Mouse (Mus musculus) right cerebral cortex, postnatal 25 days (tissue): Measurements from ENCODE around the gene Sox6.

ENCODE experiments used
- DNase-seq: peaks from one replicate; pipeline ENCODE4 v3.0.0; 2022

Gene Sox6

GRCm38 (mm10) chr7:115734137-115734536, 304.5 kb downstream of the Sox6 start:
- no peak for DNase-seq

- DNase-seq: no peak
Observed at GRCm38 (mm10) chr7:115732824-115733223, 305.8 kb downstream of the Sox6 start.

- no peak for DNase-seq
Observed at GRCm38 (mm10) chr7:115726776-115727175, 311.8 kb downstream of the Sox6 start.

DNA sequence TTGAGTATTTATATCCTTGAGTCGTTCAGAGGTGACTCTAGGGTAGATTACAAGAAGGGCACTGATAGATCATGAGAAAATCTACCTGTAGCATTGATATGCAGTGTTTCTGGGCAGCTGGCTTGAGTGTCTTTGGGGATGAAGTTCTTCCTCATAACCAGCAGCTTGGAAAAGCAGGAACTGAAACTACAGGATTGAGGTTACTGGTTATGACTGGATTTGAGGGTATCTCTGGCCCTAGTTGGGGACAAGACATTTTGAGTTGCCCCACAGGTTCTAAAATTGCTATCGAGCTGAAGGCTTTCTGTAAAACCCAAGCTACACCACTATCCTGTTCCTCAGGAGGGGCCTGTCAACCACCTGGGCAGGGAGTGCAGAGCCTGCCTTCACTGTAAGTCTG, 314.2 kb downstream of the Sox6 start:
- no peak for DNase-seq

DNA sequence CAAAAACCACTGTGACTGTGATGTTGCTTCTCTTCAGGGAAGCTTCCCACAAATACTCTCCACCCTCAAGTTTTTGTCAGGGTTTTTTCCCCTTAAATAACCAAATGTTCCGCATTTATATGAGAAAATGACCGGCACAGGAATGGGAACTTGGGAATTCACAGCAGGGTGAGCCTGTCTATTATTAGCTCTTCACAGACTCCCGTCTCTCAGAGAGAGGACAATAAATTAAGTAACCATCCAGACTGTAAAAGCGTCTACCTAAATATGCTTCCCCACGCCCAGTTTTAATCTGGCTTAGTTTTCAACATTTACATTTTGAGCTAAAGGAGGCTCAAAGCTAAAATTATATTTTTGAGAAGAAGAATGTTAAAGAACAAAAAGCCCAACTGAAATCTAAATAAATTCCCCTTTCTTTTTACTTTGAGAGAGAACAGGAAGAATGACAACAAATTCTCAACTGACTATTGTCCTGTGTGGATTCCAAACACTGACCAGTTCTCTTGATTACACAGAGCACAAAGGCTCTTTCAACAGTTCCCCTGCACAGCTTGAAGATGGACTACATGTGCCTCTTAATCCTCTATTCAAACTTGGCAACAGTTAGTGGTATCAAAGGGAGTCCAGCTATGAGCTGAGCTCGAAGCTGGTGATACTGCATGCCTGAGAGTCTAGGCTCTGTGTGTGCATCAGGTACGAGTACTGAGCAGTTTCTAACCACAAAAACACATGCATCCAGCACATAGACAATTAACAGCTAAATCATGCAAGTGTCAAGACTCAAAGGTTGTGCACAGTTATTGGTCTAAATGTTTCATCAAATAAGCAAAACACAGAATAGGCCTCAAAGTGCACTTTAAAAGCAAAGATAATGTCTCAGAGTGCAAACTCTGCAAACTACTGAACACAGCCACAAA, 316.7 kb downstream of the Sox6 start:
- DNase-seq: no peak

GRCm38 (mm10) chr7:115719791-115720190, 318.8 kb downstream of the Sox6 start:
- no peak for DNase-seq

DNA sequence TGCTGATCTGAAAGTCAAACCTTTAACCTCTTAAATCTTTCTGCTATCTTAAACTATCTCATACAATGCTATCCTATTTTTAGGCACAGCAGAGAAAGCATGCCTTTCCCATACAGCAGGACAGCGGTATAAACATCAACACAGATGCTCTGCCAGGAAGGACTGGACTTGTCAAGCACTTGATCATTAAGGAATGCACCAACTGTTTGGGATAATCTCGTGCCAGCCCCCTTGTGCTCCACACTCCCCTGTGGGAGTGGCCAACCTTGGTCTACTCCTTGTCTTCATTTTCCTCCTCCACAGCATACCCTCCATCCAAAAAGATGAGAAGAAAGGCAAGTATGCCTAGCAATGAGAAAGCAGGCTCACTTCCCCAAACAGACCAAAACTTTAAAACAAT, 332.5 kb downstream of the Sox6 start:
- no peak for DNase-seq

DNA sequence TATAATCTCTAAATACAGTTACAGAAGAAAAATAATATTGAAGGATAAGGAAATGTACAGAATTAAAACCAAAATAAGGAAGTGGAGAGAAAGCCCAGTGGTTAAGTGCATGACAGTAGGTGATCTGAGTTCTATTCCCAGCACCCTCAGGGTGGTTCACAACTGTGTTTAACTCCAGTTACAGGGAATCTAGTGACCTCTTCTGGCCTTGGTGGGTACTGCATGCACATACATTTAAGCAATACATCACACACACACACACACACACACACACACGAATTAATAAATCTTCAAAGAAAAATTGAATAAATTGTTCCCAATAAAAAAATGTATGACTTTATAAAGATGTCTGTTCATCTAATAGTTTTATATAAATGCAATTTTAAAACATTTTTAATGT, 340.5 kb downstream of the Sox6 start:
- no peak for DNase-seq

DNA sequence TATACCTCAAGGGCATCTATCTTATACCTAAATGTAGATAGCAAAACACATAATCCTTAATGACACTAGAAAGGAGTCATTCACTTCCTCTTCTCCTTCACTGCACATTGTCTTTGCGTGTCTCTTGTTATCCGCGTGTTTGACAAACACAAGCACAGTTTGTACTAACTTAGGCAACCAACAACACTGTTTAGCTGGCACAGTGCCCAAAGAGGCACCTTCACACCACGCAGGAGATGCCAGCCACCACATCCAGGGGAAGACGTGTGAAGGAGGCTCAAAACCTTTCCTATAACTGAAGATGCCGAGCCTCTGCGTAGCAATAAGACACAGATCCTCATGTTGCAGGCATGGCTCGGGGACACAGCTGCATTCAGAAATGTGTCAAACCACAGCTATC, 345.4 kb downstream of the Sox6 start:
- DNase-seq: no peak

DNA sequence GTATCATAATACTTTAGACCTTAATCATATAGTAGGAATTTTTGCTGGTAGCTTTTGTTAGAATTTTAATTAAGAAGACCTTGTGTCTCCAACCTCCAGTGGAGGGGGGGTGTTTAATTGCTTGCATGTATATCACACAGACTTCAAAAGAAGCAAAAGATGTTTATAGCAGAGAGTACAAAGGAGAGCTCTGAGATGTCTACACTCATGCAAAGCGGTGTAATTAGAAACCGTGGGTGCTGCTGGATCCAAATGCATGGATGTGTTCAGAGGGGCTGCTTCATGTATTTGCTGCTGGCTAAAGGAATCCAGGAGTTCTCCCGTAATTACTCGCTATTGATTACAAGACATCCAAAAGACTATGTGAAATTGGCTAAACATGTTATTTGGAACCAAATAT, 347.5 kb downstream of the Sox6 start:
- DNase-seq: no peak

DNA sequence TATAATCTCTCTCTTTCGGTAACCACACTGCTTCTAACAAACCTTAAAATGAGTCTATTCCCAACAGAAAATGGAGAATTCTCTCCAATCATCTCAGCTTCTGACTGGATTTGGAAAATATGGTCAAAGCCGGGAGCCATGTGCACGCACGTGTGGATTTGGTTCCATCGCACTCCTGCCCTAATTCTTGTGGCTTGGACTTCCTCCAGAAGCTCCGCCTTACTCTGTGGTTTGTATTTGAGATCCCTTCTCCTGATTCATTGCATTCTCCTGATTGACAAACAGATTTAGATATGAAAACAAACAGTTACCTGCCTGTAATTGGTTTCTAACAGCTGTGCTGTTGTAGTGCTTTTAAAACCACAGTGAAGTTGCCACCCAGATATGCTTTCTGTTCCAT, 351.9 kb downstream of the Sox6 start:
- no peak for DNase-seq

DNA sequence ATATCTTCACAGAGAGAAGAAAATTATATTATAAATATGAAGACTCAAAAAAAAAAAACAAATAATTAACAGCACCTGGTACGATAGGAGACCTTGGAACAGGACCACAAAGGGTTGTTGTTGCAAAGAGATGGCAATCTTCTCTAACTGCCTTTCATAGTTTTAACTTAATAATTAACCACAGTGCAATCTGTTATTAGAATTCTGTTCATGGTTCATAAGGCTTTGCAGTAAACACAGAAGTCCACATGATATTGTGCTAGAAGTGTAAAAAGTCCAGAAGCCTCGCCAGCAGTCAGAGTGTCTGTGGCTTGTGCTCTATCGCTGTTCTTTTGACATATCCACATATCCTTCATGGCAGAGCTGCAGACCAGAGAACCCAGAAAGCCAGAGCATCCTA, 354.5 kb downstream of the Sox6 start:
- DNase-seq: no peak

DNA sequence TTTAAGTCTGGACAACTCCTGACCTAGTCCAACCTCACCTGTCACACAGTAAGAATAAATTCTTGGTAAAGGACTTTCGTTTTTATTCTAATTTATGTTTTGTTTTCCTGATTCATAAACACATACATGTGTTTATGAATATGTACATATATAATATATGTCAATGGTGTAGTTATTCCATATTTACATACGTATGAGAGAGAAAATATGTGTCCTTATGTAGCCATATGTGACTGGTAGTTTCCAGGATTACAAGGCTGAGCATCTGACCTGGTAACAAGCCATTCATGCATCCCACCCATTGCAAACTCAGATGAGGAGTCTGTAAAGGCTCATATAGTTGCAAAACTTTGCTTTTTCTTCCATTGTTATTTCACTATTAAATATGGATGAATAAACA, 366.8 kb downstream of the Sox6 start:
- DNase-seq: no peak

- no peak for DNase-seq
Observed at GRCm38 (mm10) chr7:115671272-115671671, 367.3 kb downstream of the Sox6 start.

DNA sequence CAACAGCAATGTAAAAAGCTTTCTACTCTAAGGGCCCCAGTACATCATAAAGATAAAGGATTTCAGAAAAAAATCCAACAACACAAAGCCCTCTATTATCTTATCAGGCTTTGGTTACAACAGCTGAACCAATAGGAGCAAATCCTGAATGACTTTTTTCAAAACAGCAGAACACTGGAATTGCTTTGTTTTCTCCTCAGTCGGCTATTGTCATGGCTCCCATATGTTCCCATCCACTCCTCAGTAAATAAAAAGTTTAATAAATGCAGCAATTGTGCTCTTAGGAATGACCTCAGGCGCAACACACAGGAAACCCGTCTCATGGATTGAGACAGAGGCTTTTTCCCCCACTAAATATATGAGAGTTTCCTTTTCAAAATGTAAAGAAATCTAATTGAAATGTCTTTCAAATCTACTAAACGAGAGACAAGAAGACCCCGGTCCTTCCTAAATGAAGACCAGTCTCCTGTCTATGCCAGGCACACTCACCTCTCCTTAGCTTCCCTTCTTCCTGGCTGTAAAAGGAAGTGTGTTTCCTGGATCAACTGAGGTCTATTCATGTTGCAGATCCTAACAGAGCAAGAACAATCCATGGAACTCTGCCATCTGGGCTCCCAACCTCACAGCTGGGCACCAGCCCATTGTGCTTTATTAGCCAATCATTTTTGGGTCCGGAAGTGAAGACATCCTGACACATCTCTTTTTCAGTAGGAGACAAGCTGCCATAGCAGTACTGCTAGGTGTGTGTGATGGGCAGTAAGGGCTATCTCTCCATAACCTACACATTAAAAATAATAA, 369.2 kb downstream of the Sox6 start:
- DNase-seq: no peak

DNA sequence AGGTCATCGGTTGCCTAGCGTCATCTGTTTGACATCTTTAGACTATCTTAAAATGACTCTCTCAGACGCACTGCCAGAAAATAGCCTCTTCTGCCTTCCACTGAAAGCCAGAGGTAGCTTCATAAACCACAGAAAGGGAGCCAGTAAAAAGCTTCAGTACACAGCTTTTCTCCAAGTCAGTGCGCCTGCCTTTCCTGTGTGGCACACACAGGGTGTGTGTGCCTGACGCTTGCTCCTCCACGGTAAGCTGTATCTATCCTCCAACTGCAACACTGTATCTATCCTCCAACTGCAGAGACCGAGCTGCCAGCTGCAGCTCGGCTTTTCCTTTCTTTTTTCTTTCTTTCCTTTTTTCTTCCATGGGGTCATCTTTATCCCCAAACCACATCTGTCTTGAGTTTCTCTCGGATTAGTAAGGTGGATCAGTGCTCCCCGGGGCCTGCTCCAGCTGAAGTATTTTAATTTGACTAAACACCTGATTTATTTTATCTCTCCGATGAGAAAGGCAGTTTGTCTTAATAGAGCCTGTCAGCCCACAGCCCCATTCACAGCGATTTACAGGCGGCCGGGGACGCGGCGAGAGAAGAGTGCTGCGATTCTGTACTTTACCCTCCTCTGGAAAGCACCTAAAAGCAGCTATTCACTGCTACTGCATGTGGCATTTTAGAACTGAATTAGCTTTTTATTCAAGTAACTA, 371.8 kb downstream of the Sox6 start:
- DNase-seq: no peak

DNA sequence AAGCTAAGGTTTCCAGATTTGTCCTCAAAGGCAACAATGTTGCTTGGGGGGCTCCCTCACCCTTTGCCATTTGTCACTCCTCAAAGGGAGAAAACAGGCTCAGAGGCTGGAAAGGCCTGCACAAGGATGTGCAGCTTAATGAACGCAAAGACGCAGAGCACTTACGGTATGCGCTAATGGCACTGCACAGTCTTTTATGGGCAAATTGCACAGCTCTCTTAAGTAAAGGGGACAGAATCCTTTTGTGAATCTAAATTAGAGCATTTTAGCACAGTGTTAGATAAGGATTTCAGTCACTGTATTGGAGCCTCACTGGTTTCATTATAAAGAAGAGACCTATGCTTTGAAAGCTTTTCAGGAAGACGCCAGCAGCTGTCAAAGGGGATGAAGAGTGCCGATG, 375.2 kb downstream of the Sox6 start:
- DNase-seq: no peak

GRCm38 (mm10) chr7:115662121-115662520, 376.5 kb downstream of the Sox6 start:
- no peak for DNase-seq

DNA sequence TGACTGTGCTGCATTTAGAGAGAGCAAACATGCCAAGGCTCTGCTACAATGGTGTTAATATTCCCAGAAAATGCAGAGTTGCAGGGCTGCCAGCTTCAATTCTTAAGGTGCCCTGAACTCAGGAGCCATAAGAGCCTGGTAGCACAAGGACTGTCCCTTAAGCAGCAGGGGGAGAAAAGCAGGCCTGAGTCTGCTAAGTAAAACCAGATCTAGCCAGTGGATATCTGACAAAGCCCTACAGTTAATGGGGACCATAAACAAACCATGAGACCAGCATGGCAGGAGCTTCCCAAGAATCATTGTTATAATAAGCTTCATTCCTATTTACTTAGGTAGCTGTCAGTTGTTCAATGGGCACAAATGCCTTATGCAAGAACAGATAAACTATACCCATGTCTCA, 391.9 kb downstream of the Sox6 start:
- no peak for DNase-seq

- no peak for DNase-seq
Observed at GRCm38 (mm10) chr7:115645971-115646447, 392.6 kb downstream of the Sox6 start.

- DNase-seq: no peak
Observed at GRCm38 (mm10) chr7:115645272-115645970, 393.2 kb downstream of the Sox6 start.

DNA sequence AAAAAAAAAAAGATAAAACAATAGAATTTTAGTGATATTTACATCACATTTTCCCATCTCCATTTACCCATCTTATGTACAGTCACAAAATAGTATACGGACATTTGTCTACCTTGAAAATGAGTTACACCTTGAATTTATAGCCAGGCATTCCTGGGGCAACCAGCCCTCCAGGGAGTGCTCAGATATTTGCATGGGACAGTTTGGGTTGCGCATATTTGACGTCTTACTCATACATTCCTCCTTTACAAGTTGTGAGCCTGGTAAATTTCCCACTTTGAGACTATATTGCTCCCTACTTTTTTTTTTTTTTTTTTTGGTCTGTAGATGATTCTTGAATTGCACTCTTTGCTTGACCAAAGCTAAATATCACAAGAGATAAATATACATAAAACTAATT, 407.9 kb downstream of the Sox6 start:
- no peak for DNase-seq

GRCm38 (mm10) chr7:115630287-115630686, 408.3 kb downstream of the Sox6 start:
- DNase-seq: no peak
